Mouse (Mus musculus): Measurements from ENCODE around the gene Dnase2b.

Dnase2b gene

DNA sequence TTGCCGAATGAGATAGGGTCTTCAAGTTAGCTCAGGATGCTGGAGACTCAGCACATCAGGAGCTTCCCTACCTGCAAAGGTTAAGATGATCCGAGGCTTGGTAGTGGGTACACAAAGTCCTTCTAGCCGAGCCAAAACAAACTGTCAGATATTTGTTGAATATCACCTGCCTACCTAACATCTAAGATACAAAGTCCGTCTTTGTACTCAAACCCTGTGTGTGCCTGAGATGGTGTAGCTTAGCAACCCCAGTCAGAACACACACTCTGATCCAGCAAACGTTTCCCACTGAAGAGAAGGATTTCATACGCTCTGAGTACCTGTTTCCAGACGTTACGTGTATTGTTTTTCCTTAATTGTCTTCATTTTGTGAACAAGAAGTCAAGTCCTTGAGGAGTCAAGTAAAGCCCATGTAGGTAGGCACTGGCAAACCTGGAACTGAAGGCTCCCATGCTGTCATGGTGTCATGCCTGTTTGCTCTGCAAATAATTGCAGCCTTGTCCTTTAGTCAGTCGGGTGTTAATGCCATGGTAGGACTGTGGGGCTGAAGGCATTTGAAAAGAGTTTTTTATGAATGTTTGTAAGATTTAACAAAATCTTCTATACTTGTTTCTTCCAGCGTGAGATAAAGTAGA, 45.1 kb downstream of the Dnase2b start, which contains the start of gene Uox:
TSS of gene Uox (plus strand) at position 279 of the 635 bp plus-strand sequence.
- in situ Hi-C loops (cut with MboI, MseI), result no loop called here

DNA sequence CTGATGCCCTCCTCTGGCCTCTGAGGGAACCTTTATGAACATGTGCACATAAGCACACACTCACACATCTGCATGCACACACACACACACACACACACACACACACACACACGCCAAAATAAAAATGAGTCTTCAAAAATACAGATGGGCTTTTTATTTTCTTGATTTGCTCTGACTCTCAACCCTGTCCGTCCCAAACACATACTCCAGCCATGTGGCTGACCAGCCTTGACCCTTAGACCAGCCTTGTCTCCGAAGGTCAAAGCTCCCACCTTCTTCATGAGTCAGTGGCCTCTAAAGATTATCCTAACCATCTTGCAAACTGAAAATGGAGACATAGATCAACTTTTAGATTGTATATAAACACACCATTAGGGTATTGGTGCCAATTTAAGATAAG, 45.8 kb downstream of the Dnase2b start:
- in situ Hi-C loops (cut with MboI, MseI), result loop anchor here (5.0 to 10.0 kb wide), 2 partner anchors 213 to 345 kb away; no protein-coding TSS in a partner anchor

DNA sequence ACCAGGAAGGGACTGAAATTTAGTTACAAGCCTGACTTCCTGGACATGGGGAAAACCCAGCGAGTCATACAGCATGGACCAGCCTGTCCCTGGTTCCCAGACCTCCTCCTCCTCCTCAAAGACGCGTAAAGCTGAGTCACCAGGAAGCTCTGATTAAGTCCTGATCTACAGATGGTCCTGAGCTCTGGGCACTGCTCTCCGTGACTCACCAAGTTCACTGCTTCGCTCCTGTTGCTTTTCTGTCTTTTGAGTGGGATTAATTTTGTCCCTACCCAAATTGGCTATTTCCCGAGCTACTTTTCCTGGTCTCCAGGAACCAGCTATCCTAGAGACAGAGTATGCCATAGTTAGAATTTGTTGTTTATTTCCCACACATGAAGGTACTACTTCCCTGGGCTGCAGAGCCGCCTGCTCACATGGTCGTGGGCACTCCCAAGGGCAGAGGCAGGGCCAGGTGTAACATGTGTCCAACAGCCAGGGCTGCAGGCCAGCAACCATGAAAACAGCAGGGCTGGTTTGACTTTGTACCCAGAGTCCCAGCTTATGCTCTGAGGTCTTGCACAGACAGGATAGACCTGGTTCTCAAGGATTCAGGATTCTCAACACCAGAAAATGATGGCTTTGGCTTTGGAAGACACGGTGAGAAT, 47.4 kb downstream of the Dnase2b start:
- in situ Hi-C loops (cut with MboI, MseI), result loop anchor here (5.0 to 10.0 kb wide), 2 partner anchors 214 to 347 kb away; no protein-coding TSS in a partner anchor

DNA sequence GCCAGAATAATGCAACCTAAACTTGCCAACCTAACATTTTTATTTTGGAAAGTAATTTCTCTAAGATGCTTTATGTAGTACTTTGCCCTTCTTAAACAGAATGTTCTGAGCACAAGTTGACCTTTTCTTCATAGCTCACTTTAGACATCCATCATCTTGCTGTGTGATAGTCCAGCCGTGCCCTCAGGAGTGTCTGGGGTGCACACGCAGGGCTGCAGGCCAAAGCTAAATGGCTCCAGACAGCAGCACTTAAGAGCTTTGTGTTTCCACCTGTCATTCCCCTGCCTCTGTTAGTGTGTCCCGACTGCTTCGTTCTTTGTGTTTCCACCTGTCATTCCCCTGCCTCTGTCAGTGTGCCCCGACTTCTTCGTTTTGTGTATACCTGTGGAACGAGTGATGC, 48.0 kb downstream of the Dnase2b start:
- in situ Hi-C loops (cut with MboI, MseI), result loop anchor here (5.0 to 10.0 kb wide), 2 partner anchors 215 to 347 kb away; no protein-coding TSS in a partner anchor

DNA sequence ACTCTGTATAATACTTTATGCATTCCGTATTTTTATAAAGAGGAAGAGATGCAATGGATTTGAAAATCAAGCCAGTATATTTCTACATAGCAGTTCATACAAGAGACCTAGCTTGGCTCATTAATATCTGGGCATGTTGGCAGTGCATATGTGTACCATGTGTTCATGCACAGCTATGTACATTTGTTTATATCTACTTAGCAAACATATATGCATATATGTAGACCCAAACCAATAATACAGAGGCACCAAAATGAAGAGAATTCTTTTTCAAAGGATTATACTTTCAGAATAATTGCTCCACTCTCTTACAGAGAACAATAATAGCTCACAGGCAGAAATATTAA, 50.4 kb downstream of the Dnase2b start:
- in situ Hi-C loops (cut with MboI, MseI), result loop anchor here (5.0 to 10.0 kb wide), 2 partner anchors 217 to 350 kb away; no protein-coding TSS in a partner anchor

DNA sequence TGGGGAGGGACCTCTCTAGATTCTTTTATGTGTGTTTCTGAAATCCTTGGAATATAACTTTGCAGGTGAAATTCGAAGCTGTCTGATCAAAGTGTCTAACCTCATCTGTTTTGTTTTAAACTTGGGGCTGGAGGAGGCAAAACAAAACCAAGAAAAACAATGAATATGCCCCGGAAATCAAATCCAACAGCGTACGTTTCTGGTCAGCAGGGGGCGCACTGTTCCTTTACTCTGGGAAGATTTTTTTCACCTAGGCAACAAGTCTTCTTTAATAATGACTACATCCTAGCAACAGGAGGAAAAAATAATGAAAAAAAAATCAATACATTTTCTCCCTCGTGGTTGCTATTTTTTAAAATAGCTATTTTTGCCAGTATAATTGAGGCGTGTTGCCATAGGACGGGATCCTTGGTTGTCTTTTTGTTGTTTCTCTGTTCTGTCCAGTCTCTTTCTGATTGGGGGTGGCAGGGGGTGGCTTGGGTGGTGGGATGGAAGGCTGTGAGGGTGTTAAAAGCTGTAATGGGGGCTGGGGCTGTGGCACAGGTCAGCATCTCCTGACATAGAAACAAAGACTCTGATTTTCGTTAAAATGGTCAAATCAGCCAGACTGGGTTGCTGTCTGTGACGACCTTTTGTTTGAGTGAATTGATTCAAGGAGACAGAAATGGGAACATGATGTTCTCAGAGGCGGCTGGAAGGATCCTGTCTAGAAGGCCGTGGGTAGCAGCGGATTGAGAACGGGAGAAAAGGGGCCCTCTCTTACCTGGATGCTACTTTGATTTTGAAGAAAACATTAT, 50.9 kb downstream of the Dnase2b start:
- in situ Hi-C loops (cut with MboI, MseI), result loop anchor here (5.0 to 10.0 kb wide), 2 partner anchors 218 to 350 kb away; no protein-coding TSS in a partner anchor

DNA sequence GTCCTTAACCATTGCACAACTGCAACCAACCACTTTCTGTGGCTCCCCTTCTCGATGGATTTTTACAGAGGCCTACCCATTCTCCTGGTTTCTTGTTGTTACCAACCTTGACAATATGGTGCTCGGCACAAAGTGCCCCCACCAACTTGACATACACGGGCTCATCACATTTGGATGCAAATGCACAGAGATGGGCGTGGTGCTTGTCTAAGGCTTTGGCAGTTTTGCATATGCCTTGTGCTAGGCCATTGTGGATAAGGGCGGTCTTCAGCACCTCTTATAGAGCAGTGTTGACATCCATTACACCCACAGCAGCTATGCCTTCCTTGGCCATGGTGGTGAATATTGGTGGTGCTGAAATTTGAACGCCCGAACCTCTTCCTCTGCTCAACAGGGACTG, 52.5 kb downstream of the Dnase2b start:
- in situ Hi-C loops (cut with MboI, MseI), result loop anchor here (10.0 kb wide), 1 partner anchor 352 kb away; no protein-coding TSS in a partner anchor

DNA sequence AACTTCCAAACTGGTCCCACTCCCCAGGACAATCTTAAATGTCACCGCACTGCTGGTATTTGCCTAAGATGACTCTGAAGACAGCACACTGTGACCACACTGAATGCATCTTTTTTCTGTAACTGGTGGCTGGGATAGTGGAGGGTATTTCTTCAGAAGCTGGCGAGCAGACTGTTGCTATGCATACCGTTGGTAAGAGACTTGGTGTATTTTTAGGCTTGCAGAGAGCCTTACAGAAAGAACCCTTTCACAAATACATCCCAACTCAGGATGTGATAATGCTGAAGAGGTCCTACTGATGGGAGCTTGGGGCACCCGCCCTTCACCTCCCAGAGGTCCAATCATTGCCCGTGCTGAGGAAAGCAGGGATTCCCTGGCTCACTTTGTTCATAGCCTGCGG, 57.9 kb downstream of the Dnase2b start:
- in situ Hi-C loops (cut with MboI, MseI), result no loop called here

DNA sequence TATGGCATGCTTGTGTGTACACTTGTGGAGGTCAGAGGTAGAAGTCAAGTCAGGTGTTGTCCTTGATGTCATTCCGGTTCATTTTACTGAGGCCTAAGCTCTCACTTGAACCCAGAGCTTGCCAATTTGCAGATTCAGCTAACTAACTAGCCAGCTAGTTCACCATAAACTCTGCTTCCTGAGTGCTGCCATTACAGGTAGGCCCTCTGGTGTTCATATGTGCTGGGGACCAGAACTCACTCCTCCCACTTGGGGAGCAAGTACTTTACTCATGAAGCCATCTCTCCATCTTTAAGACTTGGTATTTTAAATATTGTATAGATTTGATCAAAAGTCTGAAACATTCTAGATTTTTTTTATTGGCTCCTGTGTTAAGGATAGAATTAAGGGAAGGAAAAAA, 58.8 kb downstream of the Dnase2b start:
- in situ Hi-C loops (cut with MboI, MseI), result no loop called here

DNA sequence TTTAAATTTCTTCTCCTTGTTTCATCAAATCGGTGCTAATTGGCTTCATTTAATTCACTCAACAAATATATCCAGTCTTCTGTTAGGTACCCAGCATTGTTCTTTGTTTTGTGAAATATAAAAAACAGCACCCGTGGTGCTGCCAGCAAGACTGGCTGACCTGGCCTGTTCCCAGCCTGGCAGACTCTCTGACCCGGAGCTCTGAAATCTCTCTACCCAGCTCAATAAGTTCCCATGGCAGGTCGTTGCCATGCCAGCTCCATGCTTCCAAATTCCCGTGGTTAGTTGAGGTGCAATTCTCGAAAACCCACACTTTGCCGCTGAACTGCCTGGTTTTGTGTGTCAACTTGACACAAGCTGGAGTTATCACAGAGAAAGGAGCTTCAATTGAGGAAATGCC, 60.6 kb downstream of the Dnase2b start:
- in situ Hi-C loops (cut with MboI, MseI), result no loop called here

DNA sequence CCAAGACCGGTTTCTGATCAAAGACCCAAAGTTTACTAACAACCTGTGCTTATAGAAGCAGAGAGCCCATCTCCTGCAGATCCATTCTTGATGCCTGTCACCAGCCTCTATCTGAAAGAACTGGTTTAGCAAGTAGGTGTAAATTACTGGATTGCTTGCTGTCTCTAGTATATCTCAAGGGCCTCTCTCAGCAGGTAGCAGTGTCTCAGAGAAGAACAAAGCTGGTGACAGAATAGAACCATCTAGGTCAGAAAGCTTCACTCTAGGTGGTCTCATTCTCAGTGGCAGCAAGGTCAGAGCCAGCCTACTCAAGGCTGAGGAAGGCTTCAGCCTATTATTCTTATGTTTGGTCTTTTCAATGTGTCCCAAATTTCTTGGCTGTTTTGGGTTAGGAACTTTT, 71.8 kb downstream of the Dnase2b start:
- in situ Hi-C loops (cut with MboI, MseI), result no loop called here

DNA sequence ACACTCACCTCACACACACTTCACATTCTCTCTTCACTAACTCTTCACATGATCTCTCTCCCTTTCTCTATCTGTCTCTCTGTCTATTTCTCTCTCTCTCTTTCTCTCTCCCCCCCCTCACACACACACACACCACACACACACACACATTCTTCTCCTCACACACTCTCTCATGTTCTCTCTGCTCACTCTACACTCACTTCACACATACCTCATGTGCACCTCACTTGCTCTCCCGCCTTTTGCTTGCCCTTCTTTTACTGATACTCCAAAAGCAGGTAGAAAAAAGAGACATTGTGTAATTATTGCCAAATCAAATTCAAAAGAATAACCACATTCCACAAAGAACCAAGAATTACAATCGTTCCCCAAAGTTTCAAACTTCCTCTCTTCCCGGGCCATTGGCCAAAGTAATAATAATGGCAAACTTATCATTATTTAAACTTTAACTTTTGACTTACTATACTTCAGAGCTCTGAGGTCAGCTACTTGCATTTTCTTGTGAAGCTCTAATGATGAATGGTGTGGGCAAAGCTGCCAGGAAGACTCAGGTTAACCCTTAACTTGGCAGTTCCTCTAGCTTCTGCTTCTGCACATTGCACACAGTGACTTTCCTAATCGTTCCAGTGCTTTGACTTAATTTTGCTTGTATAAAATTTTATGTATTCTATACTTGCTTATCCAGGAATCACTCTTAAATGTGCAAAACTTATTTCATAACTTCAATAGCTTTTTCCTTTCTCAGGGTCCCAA, 74.7 kb downstream of the Dnase2b start:
- in situ Hi-C loops (cut with MboI, MseI), result no loop called here

DNA sequence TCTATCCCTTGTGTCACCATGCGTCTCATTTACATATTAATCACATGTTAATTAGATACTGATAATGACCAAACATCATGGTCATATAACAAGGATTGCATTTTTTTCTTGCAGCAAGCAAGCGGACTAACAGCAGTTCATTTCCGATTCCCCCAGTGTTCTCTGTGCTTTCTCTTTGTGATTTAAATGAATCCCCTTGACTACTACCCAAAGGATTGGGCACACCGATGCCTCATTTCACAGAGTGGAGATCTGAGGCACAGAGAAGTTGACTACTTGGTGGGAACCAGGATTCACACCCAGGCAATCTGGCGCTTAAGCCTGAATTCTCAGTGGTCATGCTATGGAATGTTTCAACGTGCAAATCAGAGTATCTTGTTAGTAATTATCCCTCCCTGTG, 80.4 kb downstream of the Dnase2b start:
- in situ Hi-C loops (cut with MboI, MseI), result no loop called here

All from regulatory T cell (primary cell).